Mouse (Mus musculus): ENCODE measurements at regions not wholly inside any gene's neighbourhood (a gene's known extent, or its start where the extent isn't known, plus 50 kb on each side); places are given as distances from the start of the nearest gene placed in this dataset.
A peak's percentile ranks its signal among the peaks of the same experiment; 100 is the strongest.

- DNase-seq = peak; percentile 78
Observed at GRCm38 (mm10) chr12:51118021-51118694, 229.7 kb upstream of the G2e3 start.

- DNase-seq = no peak
Observed at GRCm38 (mm10) chr12:51117436-51118020, 230.3 kb upstream of the G2e3 start.

- DNase-seq = no peak
Observed at GRCm38 (mm10) chr12:51111811-51112210, 236.1 kb upstream of the G2e3 start.

- DNase-seq = no peak
Observed at GRCm38 (mm10) chr12:51108044-51108443, 239.8 kb upstream of the G2e3 start.

- DNase-seq = no peak
Observed at GRCm38 (mm10) chr12:51103541-51104042, 244.3 kb upstream of the G2e3 start.

GRCm38 (mm10) chr12:51101636-51102035 is 246.2 kb upstream of the G2e3 start:
- no peak for DNase-seq

- DNase-seq = no peak
Observed at GRCm38 (mm10) chr12:51100868-51101267, 247.0 kb upstream of the G2e3 start.

- no peak for DNase-seq
Observed at GRCm38 (mm10) chr12:51095974-51096373, 251.9 kb upstream of the G2e3 start.

- no peak for DNase-seq
Observed at GRCm38 (mm10) chr12:51089324-51089723, 258.5 kb upstream of the G2e3 start.

GRCm38 (mm10) chr12:51081809-51082208 is 266.1 kb upstream of the G2e3 start:
- DNase-seq = no peak

- DNase-seq = no peak
Observed at GRCm38 (mm10) chr12:51073503-51073902, 274.4 kb upstream of the G2e3 start.

GRCm38 (mm10) chr12:51060931-51061330 is 286.9 kb upstream of the G2e3 start:
- no peak for DNase-seq

- DNase-seq = no peak
Observed at GRCm38 (mm10) chr12:51058569-51058968, 289.3 kb upstream of the G2e3 start.

- DNase-seq = no peak
Observed at GRCm38 (mm10) chr12:51058104-51058503, 289.8 kb upstream of the G2e3 start.

- DNase-seq = no peak
Observed at GRCm38 (mm10) chr12:51047116-51047515, 300.7 kb upstream of the G2e3 start.

GRCm38 (mm10) chr12:51045437-51045836 is 302.4 kb upstream of the G2e3 start:
- DNase-seq = no peak

GRCm38 (mm10) chr12:51045020-51045419 is 302.8 kb upstream of the G2e3 start:
- DNase-seq = no peak

GRCm38 (mm10) chr12:51032193-51032592 is 315.7 kb upstream of the G2e3 start:
- DNase-seq = no peak

GRCm38 (mm10) chr12:51028601-51029174 is 319.2 kb upstream of the G2e3 start:
- no peak for DNase-seq

- no peak for DNase-seq
Observed at GRCm38 (mm10) chr12:51026046-51026445, 321.8 kb upstream of the G2e3 start.

GRCm38 (mm10) chr12:51025531-51025930 is 322.3 kb upstream of the G2e3 start:
- no peak for DNase-seq

- DNase-seq = no peak
Observed at GRCm38 (mm10) chr12:51024057-51024743, 323.7 kb upstream of the G2e3 start.

GRCm38 (mm10) chr12:51018185-51018584 is 329.7 kb upstream of the G2e3 start:
- no peak for DNase-seq

- DNase-seq = no peak
Observed at GRCm38 (mm10) chr12:51016081-51016480, 331.8 kb upstream of the G2e3 start.
